Mouse (Mus musculus) embryonic fibroblast, embryonic 13.5 days (primary cell): ENCODE results near the gene Aasdhppt. TPM values are rescaled to one million over a fixed set of nuclear protein-coding genes. Genes with fewer than 3 reads are reported as not detected.

Source experiments
- H3K27ac ChIP-seq: 2 replicates; pipeline ENCODE4 v1.5.1; 2012; ENCODE audit warnings: low read length, control low read depth, inconsistent platforms; ENCODE audit not compliant: insufficient read depth
- H3K4me1 ChIP-seq: 2 replicates; pipeline ENCODE4 v1.6.1; 2011; ENCODE audit warnings: low read length; ENCODE audit not compliant: control insufficient read depth, insufficient read depth
- H3K4me3 ChIP-seq: 2 replicates; pipeline ENCODE4 v1.5.1; 2011; ENCODE audit warnings: mild to moderate bottlenecking, control low read depth, low read length; ENCODE audit not compliant: insufficient read depth
- CTCF ChIP-seq: IDR thresholded peaks from 2 replicates; pipeline ENCODE4 v1.5.1; 2011; ENCODE audit warnings: mild to moderate bottlenecking, control low read depth, low read length, moderate library complexity, borderline replicate concordance; ENCODE audit not compliant: insufficient read depth
- POLR2A ChIP-seq: IDR thresholded peaks from 2 replicates; pipeline ENCODE4 v1.6.1; 2011; ENCODE audit warnings: low read depth, mild to moderate bottlenecking, control low read depth, low read length, moderate library complexity
- polyA plus RNA-seq: library from polyadenylated mRNA; stranded (reverse); fragments of >200 nt; gene quantifications from 2 replicates; pipeline ENCODE4 v1.2.4, GENCODE M21; 2011; ENCODE audit warnings: low read depth; ENCODE audit not compliant: missing spikeins, insufficient read length

Aasdhppt gene
- polyA plus RNA-seq, 1 experiment: 18.8 TPM

DNA sequence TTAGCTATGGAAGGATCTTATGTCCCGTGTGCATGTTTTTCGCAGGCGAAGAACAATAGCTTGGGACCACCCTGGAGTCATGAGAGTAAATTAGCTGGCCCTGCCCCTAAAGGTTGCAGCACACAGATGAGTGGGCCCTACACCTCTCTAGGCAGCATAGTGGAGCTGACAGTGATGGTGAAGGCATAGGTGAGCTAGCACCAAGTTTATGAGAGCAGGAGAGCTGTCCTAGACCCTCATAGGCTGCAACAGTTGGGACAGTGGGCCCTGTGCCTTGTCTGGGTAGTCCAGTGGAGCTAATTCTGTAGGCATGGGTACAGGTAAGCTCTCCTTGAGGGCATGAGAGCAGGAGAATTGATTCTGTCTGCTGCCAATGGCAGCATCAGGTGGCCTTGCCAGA lies 42.4 kb downstream of the Aasdhppt start:
- Histone ChIP-seq H3K4me3 (no peak overlapping the region), H3K4me1 (no peaks in the 10 kb centered on the region), H3K27ac (no peak overlapping the region)
- TF ChIP-seq CTCF: no peak
- no peak for TF ChIP-seq POLR2A

DNA sequence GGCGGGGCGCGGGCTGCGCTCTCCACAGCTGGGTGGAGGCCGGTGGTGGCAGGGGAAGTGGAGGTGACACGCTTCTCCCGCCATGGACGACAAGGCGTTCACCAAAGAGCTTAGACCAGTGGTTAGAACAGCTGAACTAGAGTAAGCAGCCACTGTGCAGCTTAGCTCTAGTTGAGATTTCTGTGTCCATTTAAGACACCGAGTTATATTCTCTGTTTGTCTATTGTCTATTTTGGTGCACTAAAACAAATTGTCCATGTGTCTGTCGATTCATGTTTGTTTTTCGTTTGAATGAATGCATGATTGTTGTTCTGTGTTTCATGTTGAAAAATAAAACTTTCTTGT lies 48.6 kb downstream of the Aasdhppt start:
- no peaks in the 10 kb centered on the region for H3K4me1 ChIP-seq
- no peak overlapping the region for H3K27ac ChIP-seq
- no peak overlapping the region for H3K4me3 ChIP-seq
- no peak for TF ChIP-seq POLR2A
- TF ChIP-seq CTCF: no peak

DNA sequence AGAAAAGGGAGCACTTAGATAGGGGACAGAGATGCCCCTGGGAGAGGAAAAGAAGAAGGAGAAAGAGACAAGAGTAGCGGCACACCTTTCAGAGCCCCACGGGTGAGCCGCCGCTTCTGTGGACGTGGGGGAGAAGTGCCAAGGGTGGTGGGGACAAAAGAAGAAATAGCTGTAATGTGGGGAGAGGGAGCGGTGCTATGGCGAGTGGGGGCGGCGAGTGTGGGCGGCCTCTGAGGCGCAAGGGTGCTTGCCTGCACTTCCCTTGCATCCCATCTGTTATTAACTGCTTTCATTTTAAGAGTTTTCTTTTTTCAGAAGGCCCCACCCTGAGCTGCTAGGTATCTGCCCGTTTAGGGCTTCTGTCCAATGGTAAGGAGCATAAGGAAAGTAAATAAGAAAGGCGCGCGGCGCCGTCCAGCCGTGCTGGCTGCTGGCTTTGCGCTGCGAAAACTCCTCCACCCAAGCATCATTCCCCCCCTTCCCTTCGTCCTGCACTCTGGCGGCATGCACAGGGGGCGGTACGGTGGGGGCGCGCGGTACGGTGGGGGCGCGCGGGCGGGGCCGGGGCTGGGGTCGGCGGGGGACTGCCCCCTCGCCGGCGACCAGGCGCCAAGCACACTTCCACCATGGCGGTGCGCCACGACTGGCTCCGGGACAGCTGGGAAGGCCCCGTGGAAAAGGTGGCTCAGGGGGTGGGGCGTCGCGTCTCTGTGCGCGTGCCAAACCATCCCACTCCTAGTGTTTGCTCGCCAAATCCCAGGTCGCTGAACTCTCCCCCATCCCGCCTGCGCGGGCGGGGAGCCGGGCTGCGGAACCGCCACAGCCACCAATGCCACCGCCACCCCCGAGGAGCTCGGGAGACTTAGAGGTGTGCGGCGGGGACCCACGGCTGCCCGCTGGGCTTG lies 49.2 kb downstream of the Aasdhppt start:
- Histone ChIP-seq H3K27ac (no peak overlapping the region), H3K4me3 (no peak overlapping the region; the same call in 1 of the 2 replicates), H3K4me1 (no peaks in the 10 kb centered on the region)
- TF ChIP-seq CTCF (no peak), POLR2A (no peak)

DNA sequence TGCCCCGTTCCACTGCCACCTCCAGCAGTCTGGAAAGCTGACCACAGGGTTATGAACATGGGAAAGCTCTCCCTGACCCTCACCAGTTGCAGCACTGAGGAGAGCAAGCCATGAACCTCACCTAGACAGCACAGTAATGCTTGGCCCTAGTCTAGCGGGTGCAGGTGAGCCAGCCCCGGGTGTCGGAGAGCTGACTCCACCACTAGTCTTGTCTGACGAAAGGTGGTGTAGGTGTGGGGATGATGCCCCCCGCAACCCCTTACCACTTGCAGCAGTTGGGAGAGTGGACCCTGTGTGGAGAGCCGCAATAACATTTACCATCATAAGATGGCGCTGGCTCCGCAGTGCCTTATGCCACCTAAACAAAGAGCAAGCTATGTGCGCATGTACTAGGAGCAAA lies 50.2 kb downstream of the Aasdhppt start:
- no peak overlapping the region for H3K27ac ChIP-seq
- TF ChIP-seq POLR2A (no peak), CTCF (no peak)
- H3K4me1 ChIP-seq: no peaks in the 10 kb centered on the region
- no peak overlapping the region for H3K4me3 ChIP-seq

Other genes with a start within 250 kb of the Aasdhppt start
- 2.2 and 3.2 TPM in 2 replicates for gene Kbtbd3, start 362 bp upstream of the Aasdhppt start, polyA plus RNA-seq
- 53.4 and 54.0 TPM in 2 replicates for gene Msantd4, start 67.1 kb upstream of the Aasdhppt start, polyA plus RNA-seq